Mouse (Mus musculus): ENCODE data around the gene Nudt1. TPM values are rescaled to one million over a fixed set of nuclear protein-coding genes. Genes with fewer than 3 reads are reported as not detected.
A peak's percentile ranks its signal among the peaks of the same experiment; 100 is the strongest.

Nudt1 gene
- polyA plus RNA-seq, 1 experiment from 2014 or later = 57.4 TPM

GRCm38 (mm10) chr5:140316716-140317115, 4.7 kb upstream of the Nudt1 start:
- Histone ChIP-seq H3K4me3 (no peak overlapping the region), H3K36me3 (replicated peaks) (peaks cover 57% of the 10 kb centered on the region), H3K27me3 (ENCODE audit: poor library complexity, severe bottlenecking) (no peaks in the 10 kb centered on the region), H3K27ac (no peak overlapping the region), H3K4me1 (peaks cover 23% of the 10 kb centered on the region), H3K9me3 (no peaks in the 10 kb centered on the region)
- 92% methylated on average over 3 of the region's 3 CpGs for WGBS
- no peak for DNase-seq (ENCODE audit: extremely low spot score, low spot score)

GRCm38 (mm10) chr5:140321756-140322575, 510 bp downstream of the Nudt1 start:
- Histone ChIP-seq H3K4me1 (peaks cover 23% of the 10 kb centered on the region), H3K36me3 (replicated peaks) (peaks cover 39% of the 10 kb centered on the region), H3K27ac (peak overlapping the region; percentile 97), H3K27me3 (ENCODE audit: poor library complexity, severe bottlenecking) (no peaks in the 10 kb centered on the region), H3K9me3 (no peaks in the 10 kb centered on the region), H3K4me3 (peak overlapping the region; percentile 83)
- DNase-seq (ENCODE audit: extremely low spot score, low spot score) = no peak
- 2% methylated on average over 17 of the region's 17 CpGs for WGBS

- no peaks in the 10 kb centered on the region for H3K27me3 ChIP-seq (ENCODE audit: poor library complexity, severe bottlenecking)
- peaks cover 22% of the 10 kb centered on the region for H3K4me1 ChIP-seq
- DNase-seq (ENCODE audit: extremely low spot score, low spot score) = no peak
- WGBS = 89% methylated on average over 5 of the region's 5 CpGs
- H3K4me3 ChIP-seq = no peak overlapping the region
- H3K36me3 ChIP-seq (replicated peaks) = peaks cover 48% of the 10 kb centered on the region
- H3K9me3 ChIP-seq = no peaks in the 10 kb centered on the region
- no peak overlapping the region for H3K27ac ChIP-seq
These were observed 2.6 kb downstream of the Nudt1 start for GRCm38 (mm10) chr5:140324058-140324457.

- H3K4me1 ChIP-seq = peaks cover 19% of the 10 kb centered on the region
- peak within 1 kb of the TSS; percentile 73 for H3K4me3 ChIP-seq
- no peaks in the 10 kb centered on the region for H3K9me3 ChIP-seq
- peak within 1 kb of the TSS; percentile 94 for H3K27ac ChIP-seq
- no peaks in the 10 kb centered on the region for H3K27me3 ChIP-seq (ENCODE audit: poor library complexity, severe bottlenecking)
- DNase-seq (ENCODE audit: extremely low spot score, low spot score) = peak; percentile 86
- WGBS = 1% methylated on average over 39 of the region's 39 CpGs
- H3K36me3 ChIP-seq (replicated peaks) = peaks cover 57% of the 10 kb centered on the region
These were observed 10.4 kb downstream of the Nudt1 start, which contains the start of gene Mrm2 for GRCm38 (mm10) chr5:140331615-140332512. TSS of gene Mrm2 (minus strand) at chr5:140331898.

GRCm38 (mm10) chr5:140332519-140332918, 11.1 kb downstream of the Nudt1 start:
- H3K9me3 ChIP-seq = no peaks in the 10 kb centered on the region
- H3K27ac ChIP-seq = peak overlapping the region; percentile 94
- H3K4me3 ChIP-seq = peak overlapping the region; percentile 73
- 57% methylated on average over 4 of the region's 4 CpGs for WGBS
- H3K36me3 ChIP-seq (replicated peaks) = peaks cover 57% of the 10 kb centered on the region
- no peak for DNase-seq (ENCODE audit: extremely low spot score, low spot score)
- H3K27me3 ChIP-seq (ENCODE audit: poor library complexity, severe bottlenecking) = no peaks in the 10 kb centered on the region
- peaks cover 19% of the 10 kb centered on the region for H3K4me1 ChIP-seq

GRCm38 (mm10) chr5:140333631-140334030, 12.2 kb downstream of the Nudt1 start:
- Histone ChIP-seq H3K4me1 (peaks cover 19% of the 10 kb centered on the region), H3K36me3 (replicated peaks) (peaks cover 57% of the 10 kb centered on the region), H3K9me3 (peaks cover 3% of the 10 kb centered on the region; the same call in 1 of the 2 replicates), H3K27me3 (ENCODE audit: poor library complexity, severe bottlenecking) (no peaks in the 10 kb centered on the region), H3K27ac (no peak overlapping the region), H3K4me3 (no peak overlapping the region)
- 35% methylated on average over 2 of the region's 2 CpGs for WGBS
- DNase-seq (ENCODE audit: extremely low spot score, low spot score) = peak; percentile 26

GRCm38 (mm10) chr5:140336680-140337079, 15.2 kb downstream of the Nudt1 start:
- H3K4me1 ChIP-seq = peaks cover 10% of the 10 kb centered on the region
- H3K9me3 ChIP-seq = peaks cover 9% of the 10 kb centered on the region; the same call in 1 of the 2 replicates
- 91% methylated on average over 1 of the region's 1 CpGs for WGBS
- peak; percentile 35 for DNase-seq (ENCODE audit: extremely low spot score, low spot score)
- no peak overlapping the region for H3K27ac ChIP-seq
- H3K27me3 ChIP-seq (ENCODE audit: poor library complexity, severe bottlenecking) = no peaks in the 10 kb centered on the region
- peaks cover 68% of the 10 kb centered on the region for H3K36me3 ChIP-seq (replicated peaks)
- H3K4me3 ChIP-seq = no peak overlapping the region

- peaks cover 9% of the 10 kb centered on the region; the same call in 1 of the 2 replicates for H3K9me3 ChIP-seq
- peaks cover 81% of the 10 kb centered on the region for H3K36me3 ChIP-seq (replicated peaks)
- no peaks in the 10 kb centered on the region for H3K4me1 ChIP-seq
- H3K27ac ChIP-seq = no peak overlapping the region
- H3K4me3 ChIP-seq = no peak overlapping the region
- WGBS = 96% methylated on average over 4 of the region's 4 CpGs
- H3K27me3 ChIP-seq (ENCODE audit: poor library complexity, severe bottlenecking) = no peaks in the 10 kb centered on the region
- no peak for DNase-seq (ENCODE audit: extremely low spot score, low spot score)
These were observed 17.3 kb downstream of the Nudt1 start for GRCm38 (mm10) chr5:140338779-140339178.

GRCm38 (mm10) chr5:140339836-140340235, 18.4 kb downstream of the Nudt1 start:
- WGBS = 89% methylated on average over 3 of the region's 3 CpGs
- H3K4me3 ChIP-seq = no peak overlapping the region
- H3K9me3 ChIP-seq = peaks cover 9% of the 10 kb centered on the region; the same call in 1 of the 2 replicates
- peaks cover 90% of the 10 kb centered on the region for H3K36me3 ChIP-seq (replicated peaks)
- DNase-seq (ENCODE audit: extremely low spot score, low spot score) = no peak
- H3K27me3 ChIP-seq (ENCODE audit: poor library complexity, severe bottlenecking) = no peaks in the 10 kb centered on the region
- H3K27ac ChIP-seq = no peak overlapping the region
- no peaks in the 10 kb centered on the region for H3K4me1 ChIP-seq

- 86% methylated on average over 4 of the region's 4 CpGs for WGBS
- Histone ChIP-seq H3K4me1 (no peaks in the 10 kb centered on the region), H3K4me3 (no peak overlapping the region), H3K9me3 (peaks cover 9% of the 10 kb centered on the region; the same call in 1 of the 2 replicates), H3K36me3 (replicated peaks) (peaks cover 90% of the 10 kb centered on the region), H3K27me3 (ENCODE audit: poor library complexity, severe bottlenecking) (no peaks in the 10 kb centered on the region), H3K27ac (no peak overlapping the region)
- DNase-seq (ENCODE audit: extremely low spot score, low spot score) = no peak
These were observed 21.4 kb downstream of the Nudt1 start for GRCm38 (mm10) chr5:140342880-140343279.

GRCm38 (mm10) chr5:140345244-140345643, 23.8 kb downstream of the Nudt1 start:
- no peaks in the 10 kb centered on the region for H3K9me3 ChIP-seq
- H3K4me1 ChIP-seq = no peaks in the 10 kb centered on the region
- H3K4me3 ChIP-seq = no peak overlapping the region
- 93% methylated on average over 4 of the region's 4 CpGs for WGBS
- peaks cover 81% of the 10 kb centered on the region for H3K36me3 ChIP-seq (replicated peaks)
- no peaks in the 10 kb centered on the region for H3K27me3 ChIP-seq (ENCODE audit: poor library complexity, severe bottlenecking)
- no peak for DNase-seq (ENCODE audit: extremely low spot score, low spot score)
- no peak overlapping the region for H3K27ac ChIP-seq

GRCm38 (mm10) chr5:140346050-140346449, 24.6 kb downstream of the Nudt1 start:
- no peak overlapping the region for H3K4me3 ChIP-seq
- no peak for DNase-seq (ENCODE audit: extremely low spot score, low spot score)
- WGBS = 83% methylated on average over 1 of the region's 1 CpGs
- no peaks in the 10 kb centered on the region for H3K9me3 ChIP-seq
- H3K4me1 ChIP-seq = no peaks in the 10 kb centered on the region
- peaks cover 81% of the 10 kb centered on the region for H3K36me3 ChIP-seq (replicated peaks)
- H3K27me3 ChIP-seq (ENCODE audit: poor library complexity, severe bottlenecking) = no peaks in the 10 kb centered on the region
- H3K27ac ChIP-seq = no peak overlapping the region

All from forebrain, embryonic 10.5 days (tissue).